Mouse (Mus musculus) heart, postnatal 0 days (tissue): Measurements from ENCODE around the gene Slain2.

Experiments
- CTCF ChIP-seq: IDR thresholded peaks from 2 replicates; pipeline ENCODE4 v1.5.1; 2016; ENCODE audit warnings: antibody characterized with exemption, control low read depth, low read depth
- EP300 ChIP-seq: IDR thresholded peaks from 2 replicates; pipeline ENCODE4 v1.6.1; 2016; ENCODE audit warnings: antibody characterized with exemption, low read depth

- TF ChIP-seq CTCF (no peak), EP300 (no peak)
These were observed 40.0 kb downstream of the Slain2 start for GRCm38 (mm10) chr5:72953996-72954604.
